Mouse (Mus musculus) ES-E14 (cell line): Measurements from ENCODE around the gene Dkk1.

Source experiments
- CHD2 ChIP-seq: IDR thresholded peaks from 2 replicates; pipeline ENCODE4 v1.6.1; 2014; ENCODE audit warnings: mild to moderate bottlenecking, low read depth, low read length, inconsistent platforms
- ZNF384 ChIP-seq: IDR thresholded peaks from 2 replicates; pipeline ENCODE4 v1.6.1; 2012; ENCODE audit warnings: low read depth, low read length, inconsistent platforms

DNA sequence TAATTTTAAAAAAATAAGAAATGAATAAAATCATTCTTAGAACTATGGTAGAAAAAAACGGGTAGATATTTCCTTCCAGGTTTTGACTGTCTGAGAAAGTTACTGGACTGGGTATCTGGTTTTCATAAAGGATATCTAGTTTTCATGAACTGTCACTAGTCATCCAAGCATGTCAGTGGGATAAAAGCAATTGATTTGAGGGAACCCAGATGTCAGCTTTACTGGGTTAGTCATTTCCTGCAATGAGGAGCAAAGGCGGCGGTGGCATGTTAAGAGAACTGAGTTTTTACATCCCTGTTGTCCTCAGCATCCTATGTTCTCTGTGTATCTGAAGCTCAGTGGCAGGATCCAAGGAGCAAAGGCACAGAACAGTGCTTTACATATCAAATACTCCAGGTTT, 14.4 kb upstream of the Dkk1 start:
- TF ChIP-seq ZNF384, result no peak
- TF ChIP-seq CHD2, result no peak
